Mouse (Mus musculus) intestine, postnatal 0 days (tissue): ENCODE results near the gene Cdc40. TPM values are rescaled to one million over a fixed set of nuclear protein-coding genes. Genes with fewer than 3 reads are reported as not detected.

Experiments
- ATAC-seq: fragments of 200-750 bp; cut with Nextera tagmentation; 2 replicates; pipeline ENCODE4 v1.8.0; 2017; ENCODE audit warnings: mild to moderate bottlenecking, moderate TSS enrichment, moderate library complexity
- H3K27ac ChIP-seq: fragments of 300-500 bp; sonication (generic); 2 replicates; pipeline ENCODE4 v1.5.1; 2014; ENCODE audit warnings: mild to moderate bottlenecking, low read depth, low read length, moderate library complexity
- H3K27me3 ChIP-seq: fragments of 300-500 bp; sonication (generic); replicated peaks from 2 replicates; pipeline ENCODE4 v1.6.1; 2014; ENCODE audit warnings: low read length, mixed read lengths; ENCODE audit not compliant: control insufficient read depth, insufficient read depth
- H3K36me3 ChIP-seq: fragments of 300-500 bp; sonication (generic); 2 replicates; pipeline ENCODE4 v1.6.1; 2014; ENCODE audit warnings: mild to moderate bottlenecking, moderate library complexity; ENCODE audit not compliant: control insufficient read depth, insufficient read depth
- H3K4me1 ChIP-seq: fragments of 300-500 bp; sonication (generic); replicated peaks from 2 replicates; pipeline ENCODE4 v1.6.1; 2014; ENCODE audit warnings: antibody characterized with exemption, low read length, mixed read lengths; ENCODE audit not compliant: control insufficient read depth, insufficient read depth
- H3K4me2 ChIP-seq: fragments of 300-500 bp; sonication (generic); replicated peaks from 2 replicates; pipeline ENCODE4 v1.6.1; 2014; ENCODE audit warnings: low read depth, mild to moderate bottlenecking, moderate library complexity
- H3K4me3 ChIP-seq: fragments of 300-500 bp; sonication (generic); 2 replicates; pipeline ENCODE4 v1.5.1; 2014; ENCODE audit warnings: low read depth, low read length
- H3K9ac ChIP-seq: fragments of 300-500 bp; sonication (generic); 2 replicates; pipeline ENCODE4 v1.6.1; 2014; ENCODE audit warnings: mild to moderate bottlenecking, low read depth, low read length
- H3K9me3 ChIP-seq: fragments of 300-500 bp; sonication (generic); 2 replicates; pipeline ENCODE4 v1.6.1; 2016; ENCODE audit warnings: mixed run types; ENCODE audit not compliant: control insufficient read depth
- CTCF ChIP-seq: sonication (generic); IDR thresholded peaks from 2 replicates; pipeline ENCODE4 v1.5.1; 2016; ENCODE audit warnings: low read depth, mild to moderate bottlenecking, control low read depth, antibody characterized with exemption, moderate library complexity
- WGBS: fragments of 180-500 bp; shearing (Covaris S2); extraction: QIAGEN DNeasy Blood & Tissue Kit; methylation state at CpG from one replicate; pipeline ENCODE4 v1.1.7; 2014; 5-methylcytosine and 5-hydroxymethylcytosine counted together
- polyA plus RNA-seq: library from polyadenylated mRNA; unstranded; fragments of >200 nt; fragmentation: Nextera tagmentation; extraction: Ambion mirVana; gene quantifications from 2 replicates; pipeline ENCODE4 v1.2.1, GENCODE M21; 2015

Cdc40 gene
- 12.6 and 13.7 TPM in 2 replicates for polyA plus RNA-seq

GRCm38 (mm10) chr10:40882831-40883643, at the start of gene Cdc40, which contains the start of gene Wasf1:
Gene Cdc40 (minus strand): TSS chr10:40883311.
Gene Wasf1 (plus strand): TSS chr10:40883475.
- H3K27me3 ChIP-seq = no peaks in the 10 kb centered on the region
- no peak for TF ChIP-seq CTCF

GRCm38 (mm10) chr10:40919464-40919863, 36.4 kb upstream of the Cdc40 start:
- H3K27me3 ChIP-seq = no peaks in the 10 kb centered on the region
- 85% methylated on average over 6 of the region's 6 CpGs for WGBS
- H3K36me3 ChIP-seq = no peaks in the 10 kb centered on the region
- H3K4me2 ChIP-seq = no peak overlapping the region
- no peaks in the 10 kb centered on the region for H3K9me3 ChIP-seq
- H3K4me1 ChIP-seq = no peaks in the 10 kb centered on the region
- no peak overlapping the region for H3K4me3 ChIP-seq
- no peak overlapping the region for H3K9ac ChIP-seq
- H3K27ac ChIP-seq = no peak overlapping the region
- no peak for TF ChIP-seq CTCF
- no peak for ATAC-seq

More at GRCm38 (mm10) chr10:40882831-40883643, at the start of gene Cdc40, which contains the start of gene Wasf1:
- Histone ChIP-seq H3K4me3 (peak within 1 kb of the TSS; percentile 67), H3K9me3 (no peaks in the 10 kb centered on the region), H3K36me3 (no peaks in the 10 kb centered on the region), H3K27ac (peak within 1 kb of the TSS; percentile 69), H3K4me2 (peak within 1 kb of the TSS; percentile 92), H3K9ac (peak within 1 kb of the TSS; percentile 77), H3K4me1 (peaks cover 4% of the 10 kb centered on the region; the same call in 1 of the 2 replicates)
- ATAC-seq = peak; percentile 96
- WGBS = under 1% methylated on average over 44 of the region's 44 CpGs

- ATAC-seq = no peak
- Histone ChIP-seq H3K9ac (no peak overlapping the region), H3K9me3 (no peaks in the 10 kb centered on the region), H3K36me3 (no peaks in the 10 kb centered on the region), H3K4me3 (no peak overlapping the region), H3K4me2 (no peak overlapping the region), H3K27ac (no peak overlapping the region), H3K27me3 (no peaks in the 10 kb centered on the region), H3K4me1 (no peaks in the 10 kb centered on the region)
- WGBS = 86% methylated on average over 8 of the region's 8 CpGs
- no peak for TF ChIP-seq CTCF
Observed at GRCm38 (mm10) chr10:40918669-40919440, 35.7 kb upstream of the Cdc40 start.

GRCm38 (mm10) chr10:40915240-40915639, 32.1 kb upstream of the Cdc40 start:
- H3K27ac ChIP-seq = no peak overlapping the region
- H3K4me2 ChIP-seq = no peak overlapping the region
- no peaks in the 10 kb centered on the region for H3K36me3 ChIP-seq
- no peaks in the 10 kb centered on the region for H3K4me1 ChIP-seq
- no peak for TF ChIP-seq CTCF
- H3K9ac ChIP-seq = no peak overlapping the region
- ATAC-seq = no peak
- no peak overlapping the region for H3K4me3 ChIP-seq
- H3K9me3 ChIP-seq = no peaks in the 10 kb centered on the region
- no peaks in the 10 kb centered on the region for H3K27me3 ChIP-seq
- WGBS = 63% methylated on average over 2 of the region's 2 CpGs

GRCm38 (mm10) chr10:40910811-40911210, 27.7 kb upstream of the Cdc40 start:
- no peaks in the 10 kb centered on the region for H3K9me3 ChIP-seq
- no peaks in the 10 kb centered on the region for H3K4me1 ChIP-seq
- H3K4me2 ChIP-seq = no peak overlapping the region
- H3K27me3 ChIP-seq = no peaks in the 10 kb centered on the region
- no peak for ATAC-seq
- no peaks in the 10 kb centered on the region for H3K36me3 ChIP-seq
- no peak overlapping the region for H3K9ac ChIP-seq
- no peak overlapping the region for H3K27ac ChIP-seq
- H3K4me3 ChIP-seq = no peak overlapping the region
- WGBS = 79% methylated on average over 2 of the region's 2 CpGs
- TF ChIP-seq CTCF = no peak

- no peaks in the 10 kb centered on the region for H3K4me1 ChIP-seq
- no peak for TF ChIP-seq CTCF
- H3K27me3 ChIP-seq = no peaks in the 10 kb centered on the region
- H3K4me3 ChIP-seq = no peak overlapping the region
- H3K9me3 ChIP-seq = no peaks in the 10 kb centered on the region
- no peak for ATAC-seq
- H3K4me2 ChIP-seq = no peak overlapping the region
- WGBS = 35% methylated on average over 2 of the region's 2 CpGs
- no peak overlapping the region for H3K27ac ChIP-seq
- H3K36me3 ChIP-seq = no peaks in the 10 kb centered on the region
- no peak overlapping the region for H3K9ac ChIP-seq
Observed at GRCm38 (mm10) chr10:40908580-40908979, 25.5 kb upstream of the Cdc40 start.
